Mouse (Mus musculus) left cerebral cortex, adult 11 months (tissue): ENCODE results near the gene Tas1r2.

Source experiments
- DNase-seq: peaks from one replicate; pipeline ENCODE4 v3.0.0; 2022; ENCODE audit warnings: low spot score

Gene Tas1r2

DNA sequence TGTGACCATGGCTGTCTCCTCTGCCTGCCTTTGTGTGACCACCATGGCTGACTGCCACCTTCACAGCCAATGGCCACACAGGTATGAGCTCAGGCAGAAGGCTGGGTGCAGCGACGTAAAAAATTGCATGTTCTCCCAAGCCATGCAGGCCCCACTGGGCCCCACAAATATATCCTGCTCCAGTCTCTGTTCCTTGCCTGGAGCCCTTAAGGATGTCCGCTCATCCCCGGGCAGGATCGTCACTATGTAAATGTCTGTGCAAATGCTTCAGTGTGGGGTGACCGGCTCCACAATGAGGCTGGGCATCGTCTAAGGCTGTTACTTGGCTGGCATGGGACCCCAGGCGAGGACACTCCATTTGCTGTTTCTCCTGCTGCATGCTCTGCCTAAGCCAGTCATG, at the start of gene Tas1r2:
TSS of gene Tas1r2 (plus strand) at position 301 of the 400 bp plus-strand sequence.
- DNase-seq = no peak

DNA sequence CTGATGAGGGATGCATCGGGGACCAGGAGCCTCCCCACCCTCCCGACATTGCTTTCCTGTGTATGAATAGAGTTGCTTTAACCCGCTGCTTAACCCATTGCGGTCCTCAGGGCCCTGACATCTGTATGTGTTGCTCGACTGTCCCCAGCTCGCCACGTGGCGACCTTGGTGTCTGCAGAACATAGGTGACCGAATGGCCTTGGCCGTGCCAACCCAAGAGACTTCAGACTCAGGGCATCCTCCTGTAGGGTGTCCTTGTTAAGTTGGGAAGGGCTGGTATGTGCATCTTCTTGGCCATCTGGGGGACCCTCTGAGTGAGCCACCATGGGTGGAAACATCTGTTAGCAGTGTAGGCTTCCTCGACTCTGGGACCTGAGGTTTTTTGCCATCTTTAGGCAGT, 48.1 kb upstream of the Tas1r2 start:
- DNase-seq = no peak

DNA sequence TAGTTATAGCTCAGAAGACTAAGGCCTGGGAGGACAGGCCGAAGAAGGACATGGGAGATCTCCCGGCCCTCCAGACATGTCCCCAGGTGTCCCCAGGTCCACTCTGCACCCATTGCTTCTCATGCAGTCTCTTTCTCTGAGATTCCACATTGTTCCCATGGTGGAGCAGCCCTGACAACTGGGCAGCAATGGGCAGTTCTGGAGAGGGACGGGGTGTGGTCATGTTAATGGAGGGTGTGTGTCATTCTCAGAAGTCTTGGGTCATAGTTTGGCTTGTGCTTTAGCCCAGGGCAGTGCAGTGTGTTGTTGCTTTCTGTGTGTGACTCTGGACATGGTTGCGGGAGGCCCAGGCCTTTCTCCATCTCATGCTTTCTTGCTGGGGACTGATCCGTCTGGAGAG, 46.6 kb upstream of the Tas1r2 start:
- no peak for DNase-seq

DNA sequence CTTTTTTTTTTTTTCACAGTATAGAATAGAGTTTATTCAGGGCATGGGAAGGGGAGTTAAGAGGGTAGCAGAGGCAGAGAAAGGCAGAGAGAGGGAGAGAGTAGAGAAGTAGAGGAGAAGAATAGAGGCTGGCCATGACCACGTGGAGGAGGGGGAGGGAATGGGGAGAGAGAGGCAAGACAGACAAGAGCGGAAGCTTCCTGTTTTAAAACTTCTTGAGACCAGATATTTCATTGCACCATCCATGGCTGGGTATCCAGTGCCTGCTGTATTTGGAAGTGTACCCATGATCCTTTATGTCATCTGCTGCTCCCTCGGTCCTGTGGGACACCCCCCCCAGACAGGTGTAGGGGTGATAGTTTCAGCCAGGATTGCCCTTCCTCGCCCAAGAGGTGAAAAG, 44.4 kb upstream of the Tas1r2 start:
- DNase-seq = no peak

DNA sequence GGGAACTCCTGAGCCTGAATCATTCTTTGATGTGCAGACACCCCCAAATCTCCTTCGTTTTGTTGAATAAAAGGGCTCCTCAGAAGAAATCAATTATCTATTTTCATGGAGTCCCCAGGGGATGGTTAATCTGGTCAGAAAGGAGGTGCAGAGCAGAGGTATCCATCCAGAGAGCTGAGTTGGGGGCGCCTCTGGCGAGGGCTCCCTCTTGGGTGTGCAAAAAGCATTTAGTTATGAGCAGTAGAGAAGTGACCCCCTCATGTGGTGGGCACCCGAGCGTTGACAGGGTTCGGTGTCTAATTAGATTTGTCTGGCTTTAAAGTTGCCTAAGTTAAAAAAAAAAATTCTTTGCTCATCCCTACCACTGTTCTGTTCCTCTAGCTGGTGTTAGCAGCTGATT, 42.4 kb upstream of the Tas1r2 start:
- no peak for DNase-seq

DNA sequence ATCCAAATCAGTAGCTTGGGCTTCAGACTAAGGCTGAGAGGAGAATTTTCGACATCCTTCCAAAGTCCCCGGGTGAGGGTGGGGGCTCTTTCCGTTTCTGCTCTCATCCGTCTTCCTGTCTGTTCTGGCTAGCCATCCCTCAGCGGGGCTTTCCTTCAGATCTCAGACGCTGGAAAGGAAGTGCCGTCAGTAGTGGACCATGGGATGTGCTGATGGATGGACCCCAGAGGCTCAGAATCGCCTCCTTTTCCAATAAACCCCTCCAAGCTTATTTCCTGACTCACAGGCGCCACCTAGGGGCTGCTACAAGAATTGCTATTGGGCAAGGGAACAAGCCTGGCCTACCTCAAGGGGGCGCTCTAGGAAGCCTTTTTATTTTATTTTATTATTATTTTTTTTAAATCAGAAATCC, 41.8 kb upstream of the Tas1r2 start:
- DNase-seq = no peak

DNA sequence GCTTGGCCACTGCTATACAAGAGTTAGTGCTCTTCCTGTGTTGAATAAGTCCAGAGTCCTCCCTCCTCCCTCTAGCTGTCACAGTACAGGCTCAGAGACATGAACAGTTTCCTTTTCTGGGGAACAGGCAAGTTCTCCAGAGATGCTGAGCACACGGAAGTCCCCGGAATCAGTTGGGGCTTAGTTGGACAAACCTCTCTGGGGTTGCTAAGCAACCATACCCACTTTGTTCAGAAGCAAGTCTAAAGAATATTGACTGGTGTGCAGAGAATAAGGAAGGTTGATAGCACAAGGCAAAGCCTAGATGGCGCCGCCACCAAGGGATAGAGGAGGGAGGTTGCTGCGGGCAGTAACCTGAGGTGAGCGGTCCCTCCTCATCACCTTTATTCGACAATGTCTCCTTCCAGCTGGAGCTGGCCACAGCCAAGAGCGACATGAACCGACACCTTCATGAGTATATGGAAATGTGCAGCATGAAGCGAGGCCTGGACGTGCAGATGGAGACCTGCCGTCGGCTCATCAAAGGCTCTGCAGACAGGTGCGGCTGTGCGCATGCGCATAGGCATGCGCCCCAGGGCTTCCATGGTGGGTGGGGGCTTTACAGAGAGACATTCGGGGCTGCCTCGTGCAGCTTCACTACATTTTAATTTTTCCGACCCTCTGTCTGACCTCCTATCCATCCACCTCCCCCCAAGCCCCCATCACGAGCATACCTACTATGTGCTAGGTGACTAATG, 38.6 kb upstream of the Tas1r2 start:
- DNase-seq = no peak

DNA sequence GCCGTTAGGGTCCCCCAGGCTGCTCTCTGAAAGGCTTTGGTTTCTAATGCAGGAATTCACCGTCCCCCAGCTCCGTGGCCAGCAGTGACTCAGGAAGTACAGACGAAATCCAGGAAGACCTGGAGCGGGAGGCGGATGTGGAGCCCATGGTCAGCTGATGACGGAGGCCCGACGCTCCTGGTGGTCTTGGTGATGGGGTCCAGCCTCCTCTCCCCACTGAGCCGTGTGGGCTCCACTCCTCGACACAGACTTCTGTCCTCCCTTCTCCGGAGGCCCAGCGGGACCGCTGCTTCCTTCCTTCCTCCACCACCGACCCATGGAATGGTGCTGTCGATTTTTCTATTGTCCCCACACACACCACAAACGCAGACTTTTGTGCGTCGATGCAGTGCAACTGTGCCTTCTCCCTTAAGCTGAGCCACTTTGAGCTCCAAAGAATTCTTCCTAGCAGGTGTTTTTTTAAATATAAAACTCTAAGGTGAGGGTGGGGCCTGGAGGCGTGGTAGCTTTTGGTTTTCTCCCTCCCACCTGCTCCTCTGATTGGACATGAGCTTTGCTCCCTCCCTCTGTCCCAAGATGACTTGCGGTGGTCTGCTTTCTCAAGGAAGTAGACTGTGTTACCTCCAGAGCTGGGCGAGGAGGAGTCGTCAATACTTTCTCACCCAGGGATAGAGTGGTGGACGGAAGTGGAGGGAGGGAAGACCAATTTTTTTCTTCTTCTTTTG, 36.9 kb upstream of the Tas1r2 start:
- DNase-seq = no peak

DNA sequence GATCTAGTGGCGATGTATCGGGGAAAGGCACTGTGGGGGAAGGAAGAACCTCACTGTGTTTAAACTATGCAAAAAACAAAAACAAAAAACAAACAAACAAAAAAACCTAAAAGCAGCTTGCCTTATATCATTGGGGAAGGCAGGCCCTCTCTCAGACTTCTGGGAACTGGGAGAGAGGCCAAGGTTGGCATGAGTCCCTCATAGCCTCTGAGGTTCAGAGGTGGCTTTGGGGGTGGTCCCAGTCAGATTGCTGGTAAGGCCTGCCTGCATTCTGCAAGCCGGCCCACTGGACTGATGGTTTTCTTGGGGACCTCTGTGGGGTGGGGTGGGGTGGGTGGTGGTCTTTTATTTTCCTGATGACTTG, 36.4 kb upstream of the Tas1r2 start:
- DNase-seq = no peak

DNA sequence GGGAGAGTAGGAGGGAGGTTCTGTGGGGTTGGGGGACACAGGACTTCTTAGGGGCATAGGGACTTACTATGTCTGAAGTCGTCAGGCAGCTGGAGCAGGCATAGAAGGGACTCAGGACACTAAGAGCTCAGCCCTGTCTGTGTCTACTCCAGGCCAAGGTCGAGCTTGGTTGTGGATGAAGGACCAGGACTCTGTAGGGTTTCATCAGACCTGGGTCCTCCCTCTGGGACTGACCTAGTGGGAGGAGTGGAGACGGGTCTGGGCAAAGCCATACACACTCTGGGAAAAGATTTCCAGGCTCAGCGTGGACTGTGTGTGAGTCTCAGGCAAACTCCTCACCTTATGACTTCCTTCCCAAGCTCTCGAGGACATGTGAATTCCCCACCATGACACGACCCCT, 33.6 kb upstream of the Tas1r2 start:
- DNase-seq = no peak

DNA sequence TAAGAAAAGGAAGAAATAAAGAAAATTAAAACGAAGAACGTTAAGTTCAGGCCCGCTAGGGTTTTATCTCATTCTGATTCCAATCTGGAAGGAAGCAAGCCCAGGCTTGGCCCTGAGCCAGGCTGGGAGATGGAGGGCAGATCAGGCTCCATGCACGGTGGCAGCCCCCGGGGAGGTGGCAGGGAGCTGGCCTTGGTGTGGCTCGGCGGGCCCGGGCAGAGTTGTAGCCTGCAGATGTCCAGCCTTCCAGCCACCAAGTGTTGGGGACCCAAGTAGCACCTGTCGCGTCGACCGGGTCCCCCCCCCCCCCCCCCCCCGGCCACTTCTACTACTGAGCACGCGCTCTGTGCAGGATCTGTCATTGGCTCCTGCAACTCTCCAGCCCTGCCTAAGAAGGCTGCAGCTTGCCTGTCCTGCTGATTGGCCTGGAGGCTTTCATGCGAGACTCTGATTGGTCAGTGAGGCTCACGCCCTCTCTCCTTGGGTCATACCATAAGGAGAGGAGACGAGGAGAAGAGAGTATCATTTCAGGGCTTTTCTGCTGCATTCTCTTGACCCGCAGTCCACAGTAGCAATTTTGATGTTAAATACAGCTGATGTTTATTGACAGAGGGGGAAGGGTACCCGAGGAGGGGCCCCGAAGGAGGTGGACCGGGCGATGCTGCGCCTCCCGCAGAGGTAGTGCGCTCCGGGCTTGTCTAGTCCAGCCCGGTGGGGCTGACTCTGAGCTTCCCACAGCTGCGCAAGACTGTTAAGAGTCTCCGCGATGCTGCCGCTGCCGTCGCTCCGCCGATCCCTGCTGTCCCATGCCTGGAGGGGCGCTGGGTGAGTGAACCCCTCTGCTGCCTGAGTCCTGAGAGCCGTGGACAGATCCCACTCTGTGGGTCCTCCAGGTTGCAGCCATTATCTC, 30.7 kb upstream of the Tas1r2 start, which contains the start of gene Aldh4a1:
TSS of gene Aldh4a1 (plus strand) at position 494 of the 910 bp plus-strand sequence.
- DNase-seq = peak; percentile 93

DNA sequence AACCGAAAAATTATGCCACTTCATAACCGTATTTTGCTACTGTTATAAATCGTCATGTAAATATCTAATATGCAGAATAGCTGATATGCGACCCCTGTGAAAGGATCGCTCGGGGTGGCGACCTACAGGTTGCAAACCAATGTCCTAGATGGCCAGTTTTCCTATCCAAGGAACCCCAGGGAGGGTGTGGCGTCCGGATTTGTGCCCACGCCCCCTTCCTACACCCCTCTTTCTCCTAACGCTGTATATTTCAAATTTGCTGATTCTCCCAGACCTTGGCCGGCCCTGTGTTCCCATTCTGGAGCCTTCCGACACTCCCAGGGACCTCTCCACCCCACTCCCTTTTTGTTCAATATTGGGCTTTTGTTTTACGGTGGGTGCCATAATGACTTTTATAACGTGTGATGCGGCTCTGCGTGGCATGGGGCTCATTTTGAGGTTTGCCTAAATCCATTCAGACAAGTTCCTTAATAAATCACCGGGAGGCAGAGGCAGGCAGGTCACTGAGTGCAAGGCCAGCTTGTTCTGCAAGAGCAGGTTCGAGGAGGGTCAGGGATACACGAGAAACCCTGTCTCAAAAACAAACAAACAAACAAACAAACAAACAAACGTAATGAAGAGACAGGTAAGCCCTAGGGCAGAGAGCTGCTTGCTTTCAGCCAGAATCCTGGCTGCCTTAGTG, 29.8 kb upstream of the Tas1r2 start:
- DNase-seq = no peak

DNA sequence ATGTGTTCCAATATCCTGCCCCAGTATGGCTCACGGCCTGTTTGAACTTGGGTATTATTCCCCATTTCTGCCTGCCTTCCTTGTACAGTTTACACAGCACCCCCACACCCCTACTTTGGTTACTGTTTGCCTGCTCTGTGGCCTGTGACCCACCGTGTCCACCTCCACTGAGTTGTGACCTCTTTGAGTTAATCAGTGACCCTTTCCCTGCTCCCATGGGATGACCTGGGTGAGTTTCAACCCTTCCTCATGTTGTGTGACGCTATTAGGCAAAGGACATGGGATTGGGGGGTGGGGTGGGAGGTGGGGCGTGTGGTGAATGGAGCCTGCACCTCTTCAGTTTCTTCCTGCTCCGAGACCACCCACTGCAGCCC, 29.2 kb upstream of the Tas1r2 start:
- no peak for DNase-seq

DNA sequence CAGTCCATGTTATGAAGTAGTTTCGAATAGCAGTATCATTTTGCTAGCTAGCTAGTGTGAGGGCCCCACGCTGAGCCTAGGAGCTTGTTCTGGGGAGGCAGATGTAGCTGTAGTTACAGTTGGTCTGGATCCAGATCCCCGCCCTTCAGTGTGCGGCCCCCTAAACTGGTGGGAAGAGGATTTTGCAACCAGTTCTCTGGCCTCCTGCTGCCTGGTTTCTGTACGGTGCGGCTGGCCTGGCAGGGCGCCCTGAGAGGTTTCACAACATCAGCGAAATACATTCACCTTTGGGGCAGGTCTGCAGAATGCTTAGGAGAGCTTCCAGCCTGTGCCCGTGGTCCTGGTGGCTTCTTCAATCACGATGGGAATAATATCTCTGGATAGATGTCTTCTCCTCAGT, 28.6 kb upstream of the Tas1r2 start:
- DNase-seq = no peak

DNA sequence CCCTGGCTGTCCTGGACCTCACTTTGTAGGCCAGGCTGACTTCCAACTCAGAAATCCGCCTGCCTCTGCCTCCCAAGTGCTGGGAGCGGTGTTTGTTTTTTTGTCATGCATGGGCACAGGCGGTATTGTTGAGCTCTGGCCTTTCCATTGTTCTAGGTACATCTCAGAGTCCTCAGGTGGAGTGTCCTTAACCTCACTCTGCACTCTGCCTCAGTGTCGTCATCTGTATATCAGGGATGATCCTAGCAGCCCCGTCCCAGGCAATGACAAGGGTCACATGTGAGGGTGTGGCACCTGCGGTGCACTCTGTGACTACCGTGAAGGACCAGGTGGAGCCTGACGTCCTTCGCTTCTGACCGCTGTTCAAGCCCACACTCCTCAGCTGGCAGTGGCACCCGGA, 26.0 kb upstream of the Tas1r2 start:
- no peak for DNase-seq

DNA sequence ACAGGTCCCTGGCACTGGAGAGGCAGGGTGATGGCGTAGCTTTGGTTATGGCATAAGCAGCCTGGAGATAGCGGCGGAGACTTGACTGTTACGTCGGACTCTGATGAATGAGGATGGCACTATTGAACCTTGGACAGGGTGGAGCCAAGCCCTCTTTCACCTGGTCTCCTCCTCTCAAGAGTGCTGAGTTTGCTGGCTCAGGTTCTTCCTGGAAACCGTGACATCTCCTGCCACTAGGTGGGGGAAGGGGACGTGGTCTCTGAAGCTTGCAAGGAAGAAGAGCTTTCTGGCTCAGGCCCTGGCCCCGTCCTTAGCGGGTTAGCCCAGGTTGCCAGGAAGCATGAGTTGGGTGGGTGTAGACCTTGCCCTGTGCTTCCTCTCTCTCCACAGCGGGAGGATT, 23.2 kb upstream of the Tas1r2 start:
- DNase-seq = no peak

DNA sequence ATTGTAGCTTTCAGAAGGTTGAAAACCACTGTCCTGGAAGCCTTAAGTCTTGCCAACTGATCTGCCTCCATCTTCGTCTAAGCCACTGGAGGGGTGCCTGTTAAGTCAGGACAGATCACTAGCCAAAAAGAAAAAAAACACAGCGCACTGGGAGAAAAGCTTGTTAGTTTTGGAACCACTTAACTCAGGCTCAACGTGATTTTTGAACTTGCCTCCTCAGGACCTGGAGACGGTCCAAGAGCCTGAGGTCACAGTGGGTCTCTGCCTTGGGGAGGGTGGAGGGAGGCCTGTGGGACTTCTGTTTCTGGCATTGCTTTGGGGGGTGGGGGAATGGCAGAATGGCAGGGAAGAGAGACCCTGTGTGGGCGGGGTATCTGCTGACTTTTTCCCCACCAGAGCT, 22.2 kb upstream of the Tas1r2 start:
- DNase-seq = no peak

DNA sequence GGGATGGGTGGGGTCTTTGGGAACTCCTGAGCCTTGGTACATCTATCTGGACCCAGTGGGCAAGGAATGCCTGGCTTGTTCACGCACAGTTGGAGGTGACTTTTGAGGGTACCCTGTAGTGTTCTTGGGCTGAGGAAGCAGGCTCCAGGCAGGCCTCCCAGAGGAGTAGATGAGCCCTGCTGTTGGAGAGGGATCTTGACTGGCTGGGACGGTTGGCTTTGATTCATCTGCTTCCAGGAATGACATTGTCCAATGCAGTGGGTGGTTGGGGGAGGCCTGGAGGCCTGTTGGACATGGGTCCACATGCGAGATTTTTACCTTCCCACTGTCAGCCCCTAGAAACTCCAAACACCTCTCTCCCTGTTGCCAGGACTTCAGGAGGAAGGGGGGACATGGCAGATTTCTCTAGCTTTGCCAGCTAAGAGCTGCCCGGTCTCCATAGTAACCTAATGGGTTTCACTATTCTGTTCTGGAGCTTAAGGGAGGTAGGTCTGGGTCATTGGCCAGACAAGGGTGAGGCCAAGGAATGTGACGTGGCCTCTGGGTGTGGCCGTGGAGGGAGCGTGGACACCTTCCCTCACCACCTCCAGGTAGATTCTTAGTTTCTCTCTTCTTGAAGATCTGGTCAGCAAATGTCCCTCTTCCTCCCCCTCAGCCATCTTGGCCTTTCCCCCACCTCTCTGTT, 21.6 kb upstream of the Tas1r2 start:
- no peak for DNase-seq

DNA sequence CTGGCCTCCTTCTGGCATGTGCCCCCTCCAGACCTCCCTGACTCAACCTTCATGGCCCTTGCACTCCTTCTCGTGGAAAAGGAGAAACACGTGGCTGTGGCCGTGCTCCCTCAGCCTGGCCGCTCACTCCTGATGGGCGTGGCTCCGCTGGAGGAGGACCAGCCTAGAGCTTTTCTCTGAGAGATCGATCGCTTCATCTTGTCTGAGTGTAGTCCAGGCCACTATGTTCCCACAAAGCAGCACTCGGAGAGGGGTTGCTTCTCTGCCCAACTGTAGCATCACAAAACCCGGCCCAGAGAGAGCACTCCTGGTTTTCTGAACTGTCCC, 21.1 kb upstream of the Tas1r2 start:
- no peak for DNase-seq

DNA sequence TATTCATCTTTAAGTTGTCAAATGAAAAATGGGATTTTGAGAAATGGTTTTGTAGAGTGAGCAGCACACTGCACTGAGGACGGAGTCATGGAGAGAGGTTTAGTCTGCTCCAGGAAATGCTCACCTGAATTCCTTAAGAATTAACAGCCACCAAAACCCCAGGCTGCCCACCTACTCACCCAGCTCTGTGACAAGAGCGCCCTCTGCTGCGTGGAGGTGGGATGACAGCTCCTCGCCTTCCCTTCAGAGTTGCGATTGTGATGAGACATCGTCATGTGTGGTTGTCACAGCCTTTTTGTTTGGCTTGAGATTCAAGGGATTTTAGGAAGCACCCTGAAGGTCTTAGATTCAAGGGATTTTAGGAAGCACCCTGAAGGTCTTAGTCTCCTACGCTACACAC, 17.0 kb upstream of the Tas1r2 start:
- no peak for DNase-seq

DNA sequence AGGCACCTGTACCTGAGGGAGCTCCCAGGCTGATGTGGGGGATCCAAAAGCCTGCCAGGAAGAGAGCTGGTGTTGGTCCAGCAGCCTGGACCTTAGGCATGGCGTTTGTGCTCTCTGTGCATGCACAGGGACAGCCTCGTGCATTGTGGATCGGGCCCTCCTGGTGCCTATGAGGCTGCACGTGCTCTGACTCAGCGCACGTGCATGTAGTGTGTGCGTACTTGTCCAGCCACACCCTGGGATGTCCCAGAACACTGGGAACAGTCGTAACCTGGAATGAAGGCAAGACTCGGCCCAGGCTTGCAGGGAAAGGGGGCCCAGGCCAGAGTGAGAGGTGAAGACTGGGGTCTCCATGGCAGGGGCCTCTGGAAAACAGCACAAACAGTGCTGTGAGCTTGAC, 15.5 kb upstream of the Tas1r2 start:
- DNase-seq = no peak

DNA sequence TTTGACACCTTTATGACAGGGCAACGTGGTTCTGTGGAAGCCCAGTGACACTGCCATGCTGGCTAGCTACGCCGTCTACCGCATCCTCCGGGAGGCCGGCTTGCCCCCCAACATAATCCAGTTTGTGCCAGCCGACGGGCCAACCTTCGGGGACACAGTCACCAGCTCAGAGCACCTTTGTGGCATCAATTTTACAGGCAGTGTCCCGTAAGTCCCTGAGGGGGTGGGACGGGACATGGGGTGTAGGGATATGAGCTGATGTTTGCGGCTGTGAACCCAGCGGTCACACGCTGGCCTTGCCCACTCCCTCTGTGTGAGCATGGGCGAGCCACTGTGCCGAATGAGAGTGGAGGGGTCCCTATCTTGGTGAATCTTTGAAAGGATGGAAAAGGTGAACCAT, 15.0 kb upstream of the Tas1r2 start:
- no peak for DNase-seq
